Mouse (Mus musculus): ENCODE measurements around the gene Shank2.

Gene Shank2

GRCm38 (mm10) chr7:144266745-144267144 lies 265.0 kb downstream of the Shank2 start:
- in situ Hi-C loops (cut with MseI, MboI): no loop called here

- in situ Hi-C loops (cut with MseI, MboI): no loop called here
Measured at GRCm38 (mm10) chr7:144268329-144268728, 266.6 kb downstream of the Shank2 start.

GRCm38 (mm10) chr7:144268778-144269177 lies 267.1 kb downstream of the Shank2 start:
- in situ Hi-C loops (cut with MseI, MboI): no loop called here

- in situ Hi-C loops (cut with MseI, MboI): no loop called here
Measured at GRCm38 (mm10) chr7:144271074-144271473, 269.3 kb downstream of the Shank2 start.

GRCm38 (mm10) chr7:144278703-144279102 lies 277.0 kb downstream of the Shank2 start:
- in situ Hi-C loops (cut with MseI, MboI): no loop called here

DNA sequence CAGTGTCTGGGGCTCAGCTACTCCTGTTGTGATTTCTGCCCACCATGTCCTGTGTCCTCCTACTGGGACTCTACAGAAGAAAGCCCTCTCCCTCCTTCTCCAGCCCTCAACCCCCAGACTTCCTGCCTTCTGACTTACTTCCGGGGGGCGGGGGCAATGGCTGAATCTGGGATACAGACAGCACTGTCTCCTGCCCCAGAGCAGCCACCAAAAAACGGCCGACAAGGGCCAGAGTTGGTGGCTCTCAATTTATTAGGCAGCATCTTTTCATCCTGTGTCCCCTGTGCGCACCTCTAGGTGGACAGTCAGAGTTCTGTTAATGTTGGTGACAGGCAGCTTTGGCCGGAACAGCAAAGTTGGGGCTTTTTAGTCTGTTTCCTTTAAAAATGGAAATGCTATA lies 282.0 kb downstream of the Shank2 start:
- in situ Hi-C loops (cut with MseI, MboI): no loop called here

- in situ Hi-C loops (cut with MseI, MboI): no loop called here
Measured at GRCm38 (mm10) chr7:144284241-144285065, 282.7 kb downstream of the Shank2 start.

DNA sequence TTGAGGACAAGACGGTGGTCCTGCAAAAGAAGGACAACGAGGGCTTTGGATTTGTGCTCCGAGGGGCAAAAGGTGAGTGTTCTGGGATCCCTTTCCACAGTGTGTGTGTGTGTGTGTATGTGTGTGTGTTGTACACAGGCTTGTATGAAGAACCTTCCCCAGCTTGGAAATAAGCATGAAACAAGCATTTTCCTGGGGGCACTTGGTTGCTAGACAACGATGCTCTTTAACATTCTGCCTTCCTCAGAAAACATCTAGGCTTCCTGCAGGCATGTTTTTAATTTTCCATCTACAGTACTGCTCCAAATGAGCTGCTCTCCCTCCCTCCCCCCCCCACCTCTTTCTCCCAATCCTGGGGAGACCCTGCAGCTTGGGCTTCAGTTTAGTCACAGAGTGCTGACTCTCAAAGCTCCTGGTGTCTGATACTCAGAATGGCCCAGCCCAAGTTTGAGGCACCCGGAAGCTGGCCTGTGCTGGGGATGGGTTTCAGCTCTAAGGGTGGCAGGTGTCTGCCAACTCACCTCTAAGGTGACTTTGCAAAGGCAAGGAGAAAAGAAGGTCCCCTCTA lies 283.4 kb downstream of the Shank2 start:
- in situ Hi-C loops (cut with MseI, MboI): no loop called here

- in situ Hi-C loops (cut with MseI, MboI): no loop called here
Measured at GRCm38 (mm10) chr7:144285912-144286311, 284.2 kb downstream of the Shank2 start.

- in situ Hi-C loops (cut with MseI, MboI): no loop called here
Measured at GRCm38 (mm10) chr7:144287991-144288390, 286.3 kb downstream of the Shank2 start.

GRCm38 (mm10) chr7:144291478-144291877 lies 289.8 kb downstream of the Shank2 start:
- in situ Hi-C loops (cut with MseI, MboI): no loop called here

- in situ Hi-C loops (cut with MseI, MboI): no loop called here
Measured at GRCm38 (mm10) chr7:144293611-144294010, 291.9 kb downstream of the Shank2 start.

GRCm38 (mm10) chr7:144294239-144295200 lies 292.8 kb downstream of the Shank2 start:
- in situ Hi-C loops (cut with MseI, MboI): no loop called here

DNA sequence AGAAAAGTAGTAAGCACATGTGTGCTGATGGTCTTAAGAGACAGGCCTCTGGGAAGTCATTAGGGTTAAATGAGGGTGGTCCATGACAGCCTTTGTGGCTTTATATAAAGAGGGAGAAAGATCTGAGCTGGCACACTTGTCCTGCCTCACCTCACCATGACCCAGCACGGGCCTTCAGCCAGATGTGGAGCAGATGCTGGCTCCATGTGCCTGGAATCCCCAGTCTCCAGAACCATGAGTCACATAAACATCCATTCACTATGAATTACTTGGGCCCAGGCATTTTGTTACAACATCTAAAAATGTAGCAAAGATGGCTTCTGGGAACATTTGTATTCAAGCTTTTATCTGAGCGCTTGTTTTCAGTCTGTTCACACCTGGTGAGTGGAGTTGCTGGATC lies 297.6 kb downstream of the Shank2 start:
- in situ Hi-C loops (cut with MseI, MboI): no loop called here

GRCm38 (mm10) chr7:144301646-144302045 lies 299.9 kb downstream of the Shank2 start:
- in situ Hi-C loops (cut with MseI, MboI): no loop called here

DNA sequence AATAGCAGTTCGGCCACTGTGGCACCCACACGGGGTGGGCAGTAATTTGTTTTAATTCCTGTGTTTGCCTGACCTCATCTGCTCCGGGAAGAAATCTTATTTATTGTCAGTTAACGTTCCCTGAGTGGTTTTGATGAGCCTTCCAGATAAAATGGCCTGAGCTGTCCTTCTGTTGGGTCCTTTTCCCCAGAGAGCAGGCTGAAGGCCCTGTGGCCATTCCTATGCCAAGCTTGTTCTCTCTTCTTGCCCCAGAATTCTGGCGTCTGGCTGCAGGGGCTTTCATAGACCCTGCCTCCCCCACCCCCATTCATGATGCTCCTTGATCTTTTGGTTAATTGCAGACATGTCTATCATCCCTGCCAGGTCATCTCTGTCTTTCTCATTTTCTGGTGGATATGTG lies 300.8 kb downstream of the Shank2 start:
- in situ Hi-C loops (cut with MseI, MboI): no loop called here

GRCm38 (mm10) chr7:144307853-144308409 lies 306.2 kb downstream of the Shank2 start:
- in situ Hi-C loops (cut with MseI, MboI): no loop called here

GRCm38 (mm10) chr7:144314438-144315105 lies 312.8 kb downstream of the Shank2 start:
- in situ Hi-C loops (cut with MseI, MboI): no loop called here

DNA sequence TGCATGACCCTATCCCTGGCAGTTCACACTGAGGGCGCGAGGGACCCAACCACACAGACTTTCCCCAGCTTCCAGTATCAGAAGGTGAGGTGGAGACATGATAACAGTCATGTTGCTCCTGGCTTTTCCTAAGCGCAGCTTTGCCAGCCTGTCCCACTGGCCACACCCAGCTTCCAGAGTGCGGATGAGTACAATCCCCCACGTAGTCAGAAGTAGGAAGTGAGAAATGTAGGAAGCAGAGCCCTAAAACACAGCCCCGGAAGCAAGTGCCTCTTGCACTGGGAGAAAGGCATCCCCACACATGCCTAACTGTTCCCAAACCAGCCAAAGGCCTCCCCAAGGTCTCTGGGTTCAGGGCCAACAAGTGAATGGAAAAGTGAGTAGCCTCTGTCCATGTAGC lies 314.5 kb downstream of the Shank2 start:
- in situ Hi-C loops (cut with MseI, MboI): no loop called here

- in situ Hi-C loops (cut with MseI, MboI): no loop called here
Measured at GRCm38 (mm10) chr7:144316797-144317196, 315.1 kb downstream of the Shank2 start.

DNA sequence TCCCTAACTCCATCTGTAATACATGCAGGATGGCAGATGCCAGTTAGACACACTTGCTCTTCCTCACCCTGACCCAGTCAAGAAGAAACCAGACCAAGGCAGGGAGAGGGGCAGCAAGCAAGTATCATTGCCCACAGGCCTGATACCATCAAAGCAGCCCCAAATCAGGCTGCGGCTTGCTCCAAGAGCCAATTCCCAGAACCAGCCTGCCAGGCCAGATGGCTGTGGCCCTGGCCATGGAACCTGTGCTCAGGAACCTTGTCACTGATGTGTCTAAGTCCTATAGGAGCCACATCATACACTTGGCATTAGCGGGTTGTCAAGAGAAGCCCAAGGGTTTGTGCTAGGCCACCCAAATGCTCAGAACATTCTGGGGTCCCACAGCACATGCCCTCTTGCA lies 322.3 kb downstream of the Shank2 start:
- in situ Hi-C loops (cut with MseI, MboI): no loop called here
